Mouse (Mus musculus) hindbrain, embryonic 13.5 days (tissue): ENCODE results near the gene Kremen2. TPM values are rescaled to one million over a fixed set of nuclear protein-coding genes. Genes with fewer than 3 reads are reported as not detected.

Source experiments
- ATAC-seq: fragments of 200-750 bp; cut with Nextera tagmentation; 2 replicates; pipeline ENCODE4 v1.8.0; 2017; ENCODE audit warnings: moderate TSS enrichment; ENCODE audit not compliant: low FRiP score
- H3K27ac ChIP-seq: fragments of 300-500 bp; sonication (generic); 2 replicates; pipeline ENCODE4 v1.5.1; 2015; ENCODE audit warnings: inconsistent platforms, mild to moderate bottlenecking, moderate library complexity
- H3K27me3 ChIP-seq: fragments of 300-500 bp; sonication (generic); 2 replicates; pipeline ENCODE4 v1.6.1; 2015; ENCODE audit warnings: mild to moderate bottlenecking, inconsistent platforms
- H3K36me3 ChIP-seq: fragments of 300-500 bp; sonication (generic); 2 replicates; pipeline ENCODE4 v1.6.1; 2015; ENCODE audit warnings: mild to moderate bottlenecking, inconsistent platforms
- H3K4me1 ChIP-seq: fragments of 300-500 bp; sonication (generic); replicated peaks from 2 replicates; pipeline ENCODE4 v1.6.1; 2015; ENCODE audit warnings: inconsistent platforms
- H3K4me2 ChIP-seq: fragments of 300-500 bp; sonication (generic); 2 replicates; pipeline ENCODE4 v1.6.1; 2015; ENCODE audit warnings: inconsistent platforms, mild to moderate bottlenecking, moderate library complexity
- H3K4me3 ChIP-seq: fragments of 300-500 bp; sonication (generic); 2 replicates; pipeline ENCODE4 v1.5.1; 2015; ENCODE audit warnings: mild to moderate bottlenecking, inconsistent platforms
- H3K9ac ChIP-seq: fragments of 300-500 bp; sonication (generic); 2 replicates; pipeline ENCODE4 v1.6.1; 2015; ENCODE audit warnings: mild to moderate bottlenecking, inconsistent platforms
- H3K9me3 ChIP-seq: fragments of 300-500 bp; sonication (generic); 2 replicates; pipeline ENCODE4 v1.6.1; 2016; ENCODE audit warnings: inconsistent platforms
- WGBS: fragments of 180-500 bp; shearing (Covaris S2); methylation state at CpG from one replicate; pipeline ENCODE4 v1.1.7; 2015; 5-methylcytosine and 5-hydroxymethylcytosine counted together
- polyA plus RNA-seq: library from polyadenylated mRNA; unstranded; fragments of >200 nt; fragmentation: Nextera tagmentation; extraction: Ambion mirVana; gene quantifications from 2 replicates; pipeline ENCODE4 v1.2.1, GENCODE M21; 2015

Gene Kremen2
- polyA plus RNA-seq, 1 experiment from 2014 or later = 0.55 TPM

GRCm38 (mm10) chr17:23755689-23756088 is 10.1 kb upstream of the Kremen2 start:
- H3K27me3 ChIP-seq = no peaks in the 10 kb centered on the region
- H3K4me3 ChIP-seq = no peak overlapping the region
- no peaks in the 10 kb centered on the region for H3K4me1 ChIP-seq
- 96% methylated on average over 13 of the region's 13 CpGs for WGBS
- H3K27ac ChIP-seq = no peak overlapping the region
- peaks cover 97% of the 10 kb centered on the region for H3K36me3 ChIP-seq
- no peak overlapping the region for H3K4me2 ChIP-seq
- no peak overlapping the region for H3K9ac ChIP-seq
- H3K9me3 ChIP-seq = no peaks in the 10 kb centered on the region
- ATAC-seq = no peak

GRCm38 (mm10) chr17:23749400-23750191 is 4.0 kb upstream of the Kremen2 start:
- H3K27me3 ChIP-seq = peaks cover 42% of the 10 kb centered on the region
- H3K4me1 ChIP-seq = peaks cover 19% of the 10 kb centered on the region
- H3K9ac ChIP-seq = no peak overlapping the region
- H3K4me3 ChIP-seq = no peak overlapping the region
- ATAC-seq = no peak
- no peaks in the 10 kb centered on the region for H3K9me3 ChIP-seq
- 84% methylated on average over 11 of the region's 11 CpGs for WGBS
- no peak overlapping the region for H3K4me2 ChIP-seq
- no peak overlapping the region for H3K27ac ChIP-seq
- peaks cover 41% of the 10 kb centered on the region for H3K36me3 ChIP-seq

GRCm38 (mm10) chr17:23748631-23749391 is 3.2 kb upstream of the Kremen2 start:
- Histone ChIP-seq H3K36me3 (peaks cover 33% of the 10 kb centered on the region), H3K27ac (no peak overlapping the region), H3K4me3 (no peak overlapping the region), H3K9ac (no peak overlapping the region), H3K4me2 (no peak overlapping the region), H3K4me1 (peaks cover 21% of the 10 kb centered on the region), H3K27me3 (peaks cover 50% of the 10 kb centered on the region), H3K9me3 (no peaks in the 10 kb centered on the region)
- no peak for ATAC-seq
- WGBS = 46% methylated on average over 10 of the region's 10 CpGs

GRCm38 (mm10) chr17:23748026-23748425 is 2.4 kb upstream of the Kremen2 start:
- peaks cover 25% of the 10 kb centered on the region for H3K36me3 ChIP-seq
- no peak overlapping the region for H3K9ac ChIP-seq
- H3K9me3 ChIP-seq = no peaks in the 10 kb centered on the region
- ATAC-seq = no peak
- no peak overlapping the region for H3K4me3 ChIP-seq
- peaks cover 21% of the 10 kb centered on the region for H3K4me1 ChIP-seq
- no peak overlapping the region for H3K27ac ChIP-seq
- H3K4me2 ChIP-seq = no peak overlapping the region
- peaks cover 58% of the 10 kb centered on the region for H3K27me3 ChIP-seq
- WGBS = 50% methylated on average over 6 of the region's 6 CpGs

GRCm38 (mm10) chr17:23747471-23747870 is 1.8 kb upstream of the Kremen2 start:
- Histone ChIP-seq H3K4me3 (no peak overlapping the region), H3K27ac (no peak overlapping the region), H3K27me3 (peaks cover 63% of the 10 kb centered on the region), H3K4me2 (no peak overlapping the region), H3K4me1 (peaks cover 26% of the 10 kb centered on the region), H3K9ac (no peak overlapping the region), H3K9me3 (no peaks in the 10 kb centered on the region), H3K36me3 (peaks cover 19% of the 10 kb centered on the region)
- ATAC-seq = no peak
- 86% methylated on average over 3 of the region's 3 CpGs for WGBS

GRCm38 (mm10) chr17:23746767-23747166 is 1.1 kb upstream of the Kremen2 start:
- Histone ChIP-seq H3K27ac (no peak overlapping the region), H3K36me3 (peaks cover 12% of the 10 kb centered on the region), H3K4me3 (no peak overlapping the region), H3K27me3 (peaks cover 70% of the 10 kb centered on the region), H3K9me3 (no peaks in the 10 kb centered on the region), H3K9ac (no peak overlapping the region), H3K4me1 (peaks cover 33% of the 10 kb centered on the region), H3K4me2 (no peak overlapping the region)
- 86% methylated on average over 3 of the region's 3 CpGs for WGBS
- no peak for ATAC-seq

GRCm38 (mm10) chr17:23746311-23746710 is 678 bp upstream of the Kremen2 start:
- H3K27ac ChIP-seq = no peak overlapping the region
- peaks cover 8% of the 10 kb centered on the region for H3K36me3 ChIP-seq
- H3K4me3 ChIP-seq = peak overlapping the region; percentile 40
- no peaks in the 10 kb centered on the region for H3K9me3 ChIP-seq
- peaks cover 33% of the 10 kb centered on the region for H3K4me1 ChIP-seq
- peak overlapping the region; percentile 72 for H3K4me2 ChIP-seq
- H3K9ac ChIP-seq = no peak overlapping the region
- ATAC-seq = no peak
- WGBS = under 1% methylated on average over 12 of the region's 12 CpGs
- H3K27me3 ChIP-seq = peaks cover 75% of the 10 kb centered on the region

- no peak for ATAC-seq
- Histone ChIP-seq H3K27me3 (peaks cover 83% of the 10 kb centered on the region), H3K27ac (no peak overlapping the region), H3K4me3 (peak overlapping the region; percentile 40), H3K4me1 (peaks cover 38% of the 10 kb centered on the region), H3K9ac (no peak overlapping the region), H3K9me3 (no peaks in the 10 kb centered on the region), H3K36me3 (no peaks in the 10 kb centered on the region; the same call in 1 of the 2 replicates), H3K4me2 (peak overlapping the region; percentile 72)
- WGBS = 3% methylated on average over 14 of the region's 14 CpGs
Measured at GRCm38 (mm10) chr17:23744651-23745050, 982 bp downstream of the Kremen2 start.

GRCm38 (mm10) chr17:23744076-23744475 is 1.6 kb downstream of the Kremen2 start:
- no peaks in the 10 kb centered on the region for H3K9me3 ChIP-seq
- H3K27me3 ChIP-seq = peaks cover 83% of the 10 kb centered on the region
- ATAC-seq = no peak
- 17% methylated on average over 8 of the region's 8 CpGs for WGBS
- peaks cover 43% of the 10 kb centered on the region for H3K4me1 ChIP-seq
- no peak overlapping the region for H3K4me3 ChIP-seq
- H3K27ac ChIP-seq = no peak overlapping the region
- H3K4me2 ChIP-seq = no peak overlapping the region
- no peaks in the 10 kb centered on the region for H3K36me3 ChIP-seq
- H3K9ac ChIP-seq = no peak overlapping the region

GRCm38 (mm10) chr17:23742941-23743340 is 2.7 kb downstream of the Kremen2 start:
- no peaks in the 10 kb centered on the region for H3K36me3 ChIP-seq
- no peaks in the 10 kb centered on the region for H3K9me3 ChIP-seq
- peak overlapping the region; percentile 31; the same call in 1 of the 2 replicates for H3K4me3 ChIP-seq
- H3K4me2 ChIP-seq = no peak overlapping the region
- 63% methylated on average over 12 of the region's 12 CpGs for WGBS
- no peak overlapping the region for H3K9ac ChIP-seq
- H3K27me3 ChIP-seq = peaks cover 75% of the 10 kb centered on the region
- H3K4me1 ChIP-seq = peaks cover 54% of the 10 kb centered on the region
- ATAC-seq = no peak
- no peak overlapping the region for H3K27ac ChIP-seq

- H3K27me3 ChIP-seq = peaks cover 68% of the 10 kb centered on the region
- H3K4me3 ChIP-seq = peak overlapping the region; percentile 31
- peaks cover 61% of the 10 kb centered on the region for H3K4me1 ChIP-seq
- no peaks in the 10 kb centered on the region for H3K9me3 ChIP-seq
- H3K9ac ChIP-seq = peak overlapping the region; percentile 35; the same call in 1 of the 2 replicates
- no peak for ATAC-seq
- 8% methylated on average over 44 of the region's 44 CpGs for WGBS
- H3K36me3 ChIP-seq = peaks cover 5% of the 10 kb centered on the region
- no peak overlapping the region for H3K27ac ChIP-seq
- peak overlapping the region; percentile 47 for H3K4me2 ChIP-seq
Measured at GRCm38 (mm10) chr17:23742210-23742793, 3.3 kb downstream of the Kremen2 start.
